Mouse (Mus musculus) layer of hippocampus, postnatal 10 days (tissue): ENCODE measurements around the gene Cldn14. TPM values are rescaled to one million over a fixed set of nuclear protein-coding genes. Genes with fewer than 3 reads are reported as not detected.

Experiments
- total RNA-seq, 2 experiments: library from RNA; stranded (reverse); gene quantifications; 2 replicates each; pipeline ENCODE4 v1.2.3; 2021

The Cldn14 gene
- total RNA-seq, 2 experiments from 2014 or later, result 0.49 to 0.89 TPM

Other genes with a start within 250 kb of the Cldn14 start
- gene Morc3, start 176.7 kb downstream of the Cldn14 start, total RNA-seq, result 10 to 100 TPM; 28.1 to 34.9 TPM
- gene Chaf1b, start 124.9 kb downstream of the Cldn14 start, total RNA-seq, result 1 to 10 TPM; 3.6 to 4.2 TPM
- under 1 TPM; 0.09 to 0.65 TPM for gene Sim2, start 76.1 kb upstream of the Cldn14 start, total RNA-seq